Mouse (Mus musculus) testis, adult 2 months (tissue): ENCODE results near the gene Ccdc106. TPM values are rescaled to one million over a fixed set of nuclear protein-coding genes. Genes with fewer than 3 reads are reported as not detected.
"Not testable (repeated sequence)": the region's sequence is repeated elsewhere in the genome, so short reads cannot be mapped to it uniquely, and the experiment has no call there.

Experiments used
- H3K27ac ChIP-seq: fragments of 200-500 bp; 2 replicates; pipeline ENCODE4 v1.5.1; 2012; ENCODE audit warnings: low read depth, low read length; ENCODE audit not compliant: control insufficient read depth, insufficient read depth
- H3K27me3 ChIP-seq: fragments of 200-500 bp; 2 replicates; pipeline ENCODE4 v1.6.1; 2012; ENCODE audit warnings: mild to moderate bottlenecking, low read length, moderate library complexity; ENCODE audit not compliant: control insufficient read depth, insufficient read depth
- H3K36me3 ChIP-seq: fragments of 200-500 bp; 2 replicates; pipeline ENCODE4 v1.6.1; 2012; ENCODE audit warnings: mild to moderate bottlenecking, low read length; ENCODE audit not compliant: control insufficient read depth, insufficient read depth
- H3K4me1 ChIP-seq: fragments of 200-500 bp; 2 replicates; pipeline ENCODE4 v1.6.1; 2012; ENCODE audit warnings: low read length; ENCODE audit not compliant: control insufficient read depth, insufficient read depth
- H3K4me3 ChIP-seq: fragments of 200-500 bp; 2 replicates; pipeline ENCODE4 v1.5.1; 2012; ENCODE audit warnings: low read depth, mild to moderate bottlenecking, low read length, moderate library complexity, mixed read lengths; ENCODE audit not compliant: control insufficient read depth
- CTCF ChIP-seq: fragments of 200-500 bp; IDR thresholded peaks from 2 replicates; pipeline ENCODE4 v1.5.1; 2012; ENCODE audit warnings: low read depth, mild to moderate bottlenecking, inconsistent platforms, low read length, moderate library complexity; ENCODE audit not compliant: control insufficient read depth, insufficient read depth, insufficient replicate concordance
- POLR2A ChIP-seq: fragments of 200-500 bp; IDR thresholded peaks from 2 replicates; pipeline ENCODE4 v1.6.1; 2012; ENCODE audit warnings: low read depth, mild to moderate bottlenecking, inconsistent platforms, low read length, moderate library complexity; ENCODE audit not compliant: control insufficient read depth
- polyA plus RNA-seq: library from polyadenylated mRNA; depleted of rRNA; stranded (reverse); fragments of >200 nt; gene quantifications from 2 replicates; pipeline ENCODE4 v1.2.3, GENCODE M21; 2012

Gene Ccdc106
- polyA plus RNA-seq, 1 experiment: 7.9 TPM

DNA sequence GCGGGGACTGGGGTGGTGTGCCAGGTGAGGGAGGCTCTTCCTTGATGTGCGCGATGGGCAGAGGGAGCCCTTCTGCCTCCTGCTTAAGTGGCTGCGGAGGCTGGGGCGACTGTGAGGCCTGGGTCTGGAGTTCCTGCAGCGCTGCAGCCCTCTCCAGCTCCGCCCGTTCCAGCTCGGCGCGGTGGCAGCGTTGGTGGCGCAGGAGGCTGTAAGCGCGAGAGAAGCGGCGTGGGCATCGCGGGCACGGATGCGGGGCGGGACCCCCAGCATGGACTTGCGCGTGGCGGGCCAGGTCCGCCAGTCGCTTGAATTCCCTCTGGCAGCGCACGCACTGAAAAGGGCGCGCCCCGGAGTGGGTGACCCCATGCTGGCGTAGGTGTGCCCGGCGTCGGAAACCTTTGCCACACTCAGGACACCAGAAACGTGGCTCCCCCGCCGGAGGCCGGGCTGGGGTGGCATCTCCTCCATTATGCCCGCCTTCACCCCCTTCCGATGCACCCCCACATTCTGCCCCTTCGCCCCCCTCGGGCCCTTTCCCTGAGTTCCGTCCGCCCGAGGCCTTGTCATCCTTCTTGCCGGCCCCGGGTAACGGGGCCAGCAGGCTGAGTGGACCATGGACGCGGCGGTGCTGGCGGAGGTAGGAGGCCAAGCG, 26.9 kb upstream of the Ccdc106 start:
- H3K27ac ChIP-seq: no peak overlapping the region
- H3K4me1 ChIP-seq: peaks cover 20% of the 10 kb centered on the region
- no peak overlapping the region for H3K4me3 ChIP-seq
- H3K27me3 ChIP-seq: no peaks in the 10 kb centered on the region
- TF ChIP-seq POLR2A: no peak
- no peak for TF ChIP-seq CTCF
- no peaks in the 10 kb centered on the region for H3K36me3 ChIP-seq

DNA sequence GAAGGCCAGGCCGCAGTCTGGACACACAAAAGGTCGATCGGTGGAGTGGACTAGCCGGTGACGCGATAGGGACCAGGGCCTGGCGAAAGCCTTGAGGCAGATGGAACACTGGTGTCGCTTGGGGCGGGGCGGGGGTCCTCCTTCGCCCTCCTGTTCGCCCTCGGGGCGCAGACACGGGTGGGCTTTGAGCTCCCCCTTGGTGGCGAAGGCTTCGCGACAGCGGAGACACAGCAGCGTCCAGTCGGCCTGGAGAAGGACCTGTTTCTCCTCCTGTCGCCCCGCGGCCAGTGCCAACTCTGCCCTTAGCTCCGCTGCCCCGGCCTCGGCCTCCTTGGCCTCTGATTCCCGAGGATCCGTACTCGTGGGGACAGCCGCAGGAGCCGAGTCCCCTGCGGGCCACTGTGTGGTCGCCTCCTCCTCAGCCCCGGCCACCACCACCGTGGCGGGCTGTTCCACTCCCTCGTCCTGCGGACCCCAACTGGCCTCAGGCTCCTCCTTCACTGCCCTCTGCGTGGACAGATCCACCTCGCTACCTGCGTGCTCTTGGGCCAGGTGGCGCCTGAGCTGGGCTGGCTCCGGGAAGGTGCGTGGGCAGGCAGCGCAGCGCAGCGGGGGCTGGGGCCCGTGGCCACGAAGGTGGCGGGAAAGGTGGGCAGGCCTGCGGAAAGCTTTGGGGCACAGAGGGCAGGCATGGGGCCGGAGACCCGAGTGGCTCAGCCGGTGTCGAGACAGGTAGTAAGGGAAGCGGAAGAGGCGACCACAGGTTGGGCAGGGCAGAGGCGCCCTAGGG, 26.2 kb upstream of the Ccdc106 start:
- H3K36me3 ChIP-seq: no peaks in the 10 kb centered on the region

GRCm38 (mm10) chr7:4995268-4996002, 24.9 kb upstream of the Ccdc106 start:
- peak overlapping the region; percentile 89 for H3K4me3 ChIP-seq
- H3K36me3 ChIP-seq: no peaks in the 10 kb centered on the region
- TF ChIP-seq CTCF (no peak), POLR2A (no peak)
- H3K4me1 ChIP-seq: peaks cover 20% of the 10 kb centered on the region
- no peak overlapping the region; the same call in 1 of the 2 replicates for H3K27ac ChIP-seq
- no peaks in the 10 kb centered on the region for H3K27me3 ChIP-seq

More for the DNA sequence above, 26.2 kb upstream of the Ccdc106 start:
- H3K27ac ChIP-seq: no peak overlapping the region
- H3K4me3 ChIP-seq: no peak overlapping the region
- TF ChIP-seq POLR2A: no peak
- no peak for TF ChIP-seq CTCF
- no peaks in the 10 kb centered on the region for H3K27me3 ChIP-seq
- peaks cover 20% of the 10 kb centered on the region for H3K4me1 ChIP-seq

- Histone ChIP-seq H3K36me3 (no peaks in the 10 kb centered on the region), H3K4me1 (peaks cover 20% of the 10 kb centered on the region), H3K27ac (peak within 1 kb of the TSS; percentile 1; the same call in 1 of the 2 replicates), H3K4me3 (peak within 1 kb of the TSS; percentile 89), H3K27me3 (no peaks in the 10 kb centered on the region)
- TF ChIP-seq CTCF: no peak
- no peak for TF ChIP-seq POLR2A
Measured at GRCm38 (mm10) chr7:4996003-4996895, 24.1 kb upstream of the Ccdc106 start, which contains the start of gene Zfp579. TSS of gene Zfp579 (minus strand) at chr7:4996158.

GRCm38 (mm10) chr7:4996934-4997333, 23.4 kb upstream of the Ccdc106 start:
- H3K36me3 ChIP-seq: no peaks in the 10 kb centered on the region
- H3K27ac ChIP-seq: no peak overlapping the region
- TF ChIP-seq CTCF (no peak), POLR2A (no peak)
- no peak overlapping the region for H3K4me3 ChIP-seq
- no peaks in the 10 kb centered on the region for H3K27me3 ChIP-seq
- H3K4me1 ChIP-seq: peaks cover 20% of the 10 kb centered on the region

GRCm38 (mm10) chr7:4999876-5000275, 20.5 kb upstream of the Ccdc106 start:
- Histone ChIP-seq H3K36me3 (no peaks in the 10 kb centered on the region), H3K27me3 (no peaks in the 10 kb centered on the region), H3K4me1 (peaks cover 13% of the 10 kb centered on the region), H3K27ac (no peak overlapping the region), H3K4me3 (no peak overlapping the region)
- no peak for TF ChIP-seq CTCF
- no peak for TF ChIP-seq POLR2A

DNA sequence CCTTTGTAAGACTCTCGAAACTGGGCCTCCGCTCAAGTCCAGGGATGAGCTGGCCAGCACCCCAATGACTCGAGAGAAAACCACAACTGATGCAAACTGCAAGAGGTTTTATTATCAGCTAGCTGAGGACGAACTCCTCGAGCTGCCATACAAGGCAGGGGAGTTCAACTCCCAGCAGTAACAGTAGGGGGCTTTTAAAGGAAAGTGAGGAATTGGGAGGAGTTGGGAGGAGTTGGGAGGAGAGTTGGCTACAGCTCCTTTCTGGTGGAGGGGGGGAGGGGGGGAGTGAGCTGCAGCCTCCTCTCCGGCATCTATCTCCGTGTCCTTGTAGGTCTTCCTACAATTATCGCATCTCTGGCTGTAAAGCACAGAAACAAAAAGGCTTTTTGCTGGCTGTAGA, 17.5 kb upstream of the Ccdc106 start:
- H3K27ac ChIP-seq, H3K4me3 ChIP-seq, H3K4me1 ChIP-seq, H3K27me3 ChIP-seq, H3K36me3 ChIP-seq: not testable (repeated sequence)
